Mouse (Mus musculus) kidney, postnatal 25 days (tissue): ENCODE measurements around the gene Zcchc17.

Experiments used
- DNase-seq, 2 experiments: peaks; one replicate each; pipeline ENCODE4 v3.0.0; 2021; ENCODE audit warnings: mixed read lengths in 2 of 2

Gene Zcchc17

GRCm38 (mm10) chr4:130282856-130283255 lies 76.9 kb downstream of the Zcchc17 start:
- DNase-seq = no peak

GRCm38 (mm10) chr4:130279105-130279504 lies 80.6 kb downstream of the Zcchc17 start, which contains the start of gene Serinc2:
Gene Serinc2, minus strand, starts transcription at chr4:130279205.
- no peak for DNase-seq

GRCm38 (mm10) chr4:130276573-130277176 lies 83.1 kb downstream of the Zcchc17 start:
- DNase-seq = no peak

GRCm38 (mm10) chr4:130275823-130276105 lies 84.0 kb downstream of the Zcchc17 start:
- DNase-seq = no peak

GRCm38 (mm10) chr4:130275016-130275822 lies 84.5 kb downstream of the Zcchc17 start:
- peak; percentile 59 to 72 for DNase-seq

GRCm38 (mm10) chr4:130274346-130275015 lies 85.3 kb downstream of the Zcchc17 start:
- no peak for DNase-seq

- no peak for DNase-seq
Measured at GRCm38 (mm10) chr4:130273698-130274345, 85.9 kb downstream of the Zcchc17 start.

- no peak for DNase-seq
Measured at GRCm38 (mm10) chr4:130270611-130271347, 89.0 kb downstream of the Zcchc17 start.

- DNase-seq = no peak
Measured at GRCm38 (mm10) chr4:130270089-130270488, 89.7 kb downstream of the Zcchc17 start.

- no peak for DNase-seq
Measured at GRCm38 (mm10) chr4:130268736-130269135, 91.0 kb downstream of the Zcchc17 start.

- peak; percentile 73 to 85 for DNase-seq
Measured at GRCm38 (mm10) chr4:130267069-130267468, 92.7 kb downstream of the Zcchc17 start.

GRCm38 (mm10) chr4:130266601-130267000 lies 93.1 kb downstream of the Zcchc17 start:
- DNase-seq = no peak
